Mouse (Mus musculus): Measurements from ENCODE around the gene Ube2g2.
"Not testable (repeated sequence)": the region's sequence is repeated elsewhere in the genome, so short reads cannot be mapped to it uniquely, and the experiment has no call there.

Ube2g2 gene

GRCm38 (mm10) chr10:77647461-77647860 lies 25.4 kb downstream of the Ube2g2 start:
- no peak for DNase-seq

- no peak for DNase-seq
Measured at GRCm38 (mm10) chr10:77647901-77648300, 25.8 kb downstream of the Ube2g2 start.

- no peak for DNase-seq
Measured at GRCm38 (mm10) chr10:77652046-77652445, 30.0 kb downstream of the Ube2g2 start.

GRCm38 (mm10) chr10:77658286-77658994 lies 36.4 kb downstream of the Ube2g2 start:
- DNase-seq = peak; percentile 70

- DNase-seq = no peak
Measured at GRCm38 (mm10) chr10:77663949-77664665, 42.0 kb downstream of the Ube2g2 start.

GRCm38 (mm10) chr10:77666342-77666741 lies 44.3 kb downstream of the Ube2g2 start:
- DNase-seq = no peak

- DNase-seq = no peak
Measured at GRCm38 (mm10) chr10:77667402-77667801, 45.3 kb downstream of the Ube2g2 start.

GRCm38 (mm10) chr10:77670710-77671109 lies 48.6 kb downstream of the Ube2g2 start:
- no peak for DNase-seq

GRCm38 (mm10) chr10:77671519-77671918 lies 49.4 kb downstream of the Ube2g2 start:
- no peak for DNase-seq

- no peak for DNase-seq
Measured at GRCm38 (mm10) chr10:77673765-77674164, 51.7 kb downstream of the Ube2g2 start.

- DNase-seq = no peak
Measured at GRCm38 (mm10) chr10:77677562-77677961, 55.5 kb downstream of the Ube2g2 start.

- no peak for DNase-seq
Measured at GRCm38 (mm10) chr10:77682994-77683393, 60.9 kb downstream of the Ube2g2 start.

- DNase-seq = no peak
Measured at GRCm38 (mm10) chr10:77684181-77684580, 62.1 kb downstream of the Ube2g2 start.

- no peak for DNase-seq
Measured at GRCm38 (mm10) chr10:77685895-77686664, 64.0 kb downstream of the Ube2g2 start, which contains the start of gene Tspear. Gene Tspear, plus strand, starts transcription at chr10:77686569.

GRCm38 (mm10) chr10:77687021-77687420 lies 64.9 kb downstream of the Ube2g2 start:
- DNase-seq = no peak

- DNase-seq = not testable (repeated sequence)
Measured at GRCm38 (mm10) chr10:77690356-77690807, 68.3 kb downstream of the Ube2g2 start, which contains the start of gene Gm19402. Gene Gm19402, minus strand, starts transcription at chr10:77690757.

Measured in kidney, postnatal 14 days (tissue).